Mouse (Mus musculus) retina, adult 2 months (tissue): ENCODE measurements around the gene Fes.
"Not testable (repeated sequence)": the region's sequence is repeated elsewhere in the genome, so short reads cannot be mapped to it uniquely, and the experiment has no call there.

Experiments used
- DNase-seq: peaks from one replicate; pipeline ENCODE4 v3.0.0-alpha.2; 2012; ENCODE audit warnings: low read depth, low spot score

The Fes gene

GRCm38 (mm10) chr7:80405188-80405695 is 17.5 kb upstream of the Fes start, which contains the start of gene Furin:
Furin (minus strand) TSS chr7:80405436.
- no peak for DNase-seq

- no peak for DNase-seq
These were observed 16.6 kb upstream of the Fes start for GRCm38 (mm10) chr7:80404101-80404894.

- DNase-seq: no peak
These were observed 15.8 kb upstream of the Fes start for GRCm38 (mm10) chr7:80403551-80403950.

- DNase-seq: no peak
These were observed 15.0 kb upstream of the Fes start for GRCm38 (mm10) chr7:80402651-80403321.

GRCm38 (mm10) chr7:80401860-80402641 is 14.3 kb upstream of the Fes start:
- DNase-seq: no peak

- DNase-seq: no peak
These were observed 13.5 kb upstream of the Fes start for GRCm38 (mm10) chr7:80401041-80401859.

GRCm38 (mm10) chr7:80400571-80400970 is 12.8 kb upstream of the Fes start:
- DNase-seq: no peak

- DNase-seq: no peak
These were observed 12.4 kb upstream of the Fes start for GRCm38 (mm10) chr7:80400099-80400498.

- DNase-seq: no peak
These were observed 11.1 kb upstream of the Fes start for GRCm38 (mm10) chr7:80398654-80399444.

- DNase-seq: no peak
These were observed 10.2 kb upstream of the Fes start for GRCm38 (mm10) chr7:80397986-80398385.

GRCm38 (mm10) chr7:80396427-80396826 is 8.7 kb upstream of the Fes start:
- DNase-seq: not testable (repeated sequence)

GRCm38 (mm10) chr7:80394600-80394999 is 6.9 kb upstream of the Fes start:
- no peak for DNase-seq

- DNase-seq: no peak
These were observed 4.4 kb upstream of the Fes start for GRCm38 (mm10) chr7:80392119-80392518.

- no peak for DNase-seq
These were observed 613 bp downstream of the Fes start for GRCm38 (mm10) chr7:80387033-80387632.

GRCm38 (mm10) chr7:80386235-80386930 is 1.4 kb downstream of the Fes start:
- DNase-seq: peak; percentile 67

- DNase-seq: no peak
These were observed 4.8 kb downstream of the Fes start for GRCm38 (mm10) chr7:80382919-80383318.

GRCm38 (mm10) chr7:80379531-80379930 is 8.2 kb downstream of the Fes start:
- no peak for DNase-seq

GRCm38 (mm10) chr7:80377471-80377870 is 10.3 kb downstream of the Fes start:
- DNase-seq: peak; percentile 63

GRCm38 (mm10) chr7:80376192-80376591 is 11.6 kb downstream of the Fes start:
- no peak for DNase-seq
